Mouse (Mus musculus) lung, embryonic 14.5 days (tissue): ENCODE measurements around the gene Serpinh1. TPM values are rescaled to one million over a fixed set of nuclear protein-coding genes. Genes with fewer than 3 reads are reported as not detected.

Source experiments
- ATAC-seq: fragments of 200-750 bp; cut with Nextera tagmentation; 2 replicates; pipeline ENCODE4 v1.8.0; 2017; ENCODE audit warnings: mild to moderate bottlenecking, moderate TSS enrichment, moderate library complexity; ENCODE audit not compliant: insufficient read depth
- DNase-seq: peaks from one replicate; pipeline ENCODE4 v3.0.0-alpha.2; 2015
- H3K27ac ChIP-seq: fragments of 300-500 bp; sonication (generic); 2 replicates; pipeline ENCODE4 v1.5.1; 2014; ENCODE audit warnings: low read depth, mild to moderate bottlenecking, moderate library complexity
- H3K27me3 ChIP-seq: fragments of 300-500 bp; sonication (generic); 2 replicates; pipeline ENCODE4 v1.6.1; 2014; ENCODE audit warnings: low read length, control low read depth; ENCODE audit not compliant: insufficient read depth
- H3K36me3 ChIP-seq: fragments of 300-500 bp; sonication (generic); 2 replicates; pipeline ENCODE4 v1.6.1; 2014; ENCODE audit warnings: control low read depth; ENCODE audit not compliant: insufficient read depth
- H3K4me1 ChIP-seq: fragments of 300-500 bp; sonication (generic); 2 replicates; pipeline ENCODE4 v1.6.1; 2014; ENCODE audit warnings: antibody characterized with exemption, control low read depth; ENCODE audit not compliant: insufficient read depth
- H3K4me2 ChIP-seq: fragments of 300-500 bp; sonication (generic); 2 replicates; pipeline ENCODE4 v1.6.1; 2014; ENCODE audit warnings: mild to moderate bottlenecking
- H3K4me3 ChIP-seq: fragments of 300-500 bp; sonication (generic); 2 replicates; pipeline ENCODE4 v1.5.1; 2014; ENCODE audit warnings: low read depth, low read length
- H3K9ac ChIP-seq: fragments of 300-500 bp; sonication (generic); 2 replicates; pipeline ENCODE4 v1.6.1; 2014
- H3K9me3 ChIP-seq: fragments of 300-500 bp; sonication (generic); 2 replicates; pipeline ENCODE4 v1.6.1; 2016; ENCODE audit warnings: low read depth, low read length, control low read depth
- CTCF ChIP-seq: IDR thresholded peaks from 2 replicates; pipeline ENCODE4 v1.5.1; 2016; ENCODE audit warnings: antibody characterized with exemption, low read depth
- WGBS: fragments of 180-500 bp; shearing (Covaris S2); extraction: QIAGEN DNeasy Blood & Tissue Kit; methylation state at CpG from one replicate; pipeline ENCODE4 v1.1.7; 2014; 5-methylcytosine and 5-hydroxymethylcytosine counted together
- polyA plus RNA-seq: library from polyadenylated mRNA; unstranded; fragments of >200 nt; fragmentation: Nextera tagmentation; extraction: Ambion mirVana; gene quantifications from 2 replicates; pipeline ENCODE4 v1.2.1, GENCODE M21; 2014

The Serpinh1 gene
- polyA plus RNA-seq, 1 experiment from 2014 or later: 691 TPM

GRCm38 (mm10) chr7:99348883-99349282, 4.2 kb downstream of the Serpinh1 start:
- Histone ChIP-seq H3K27ac (no peak overlapping the region), H3K9me3 (no peaks in the 10 kb centered on the region), H3K4me3 (no peak overlapping the region), H3K4me2 (peak overlapping the region; percentile 98), H3K36me3 (peaks cover 79% of the 10 kb centered on the region), H3K4me1 (peaks cover 16% of the 10 kb centered on the region), H3K9ac (no peak overlapping the region), H3K27me3 (no peaks in the 10 kb centered on the region)
- 92% methylated on average over 26 of the region's 26 CpGs for WGBS
- DNase-seq (no peak), ATAC-seq (no peak)
- no peak for TF ChIP-seq CTCF

DNA sequence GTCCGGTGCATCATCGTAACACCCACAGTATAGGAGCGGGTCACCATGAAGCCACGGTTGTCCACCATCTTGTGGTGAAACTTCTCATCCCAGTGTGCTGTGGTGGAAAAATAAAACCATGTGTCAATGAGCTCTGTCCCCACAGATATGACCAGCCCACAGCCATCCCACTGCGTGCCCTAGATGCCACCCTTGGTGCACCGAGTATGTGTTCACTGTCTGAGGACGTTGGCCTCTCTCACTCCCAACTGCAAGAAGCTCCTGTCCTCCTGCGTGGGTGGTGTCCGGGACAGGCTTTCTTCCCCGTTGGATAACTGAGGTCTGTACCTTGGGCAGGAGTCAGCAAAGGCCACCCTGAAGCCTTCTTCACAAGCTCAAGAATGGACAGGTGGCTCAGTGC, 5.8 kb downstream of the Serpinh1 start:
- H3K4me3 ChIP-seq: no peak overlapping the region

GRCm38 (mm10) chr7:99343577-99343976, 9.5 kb downstream of the Serpinh1 start:
- H3K27ac ChIP-seq: no peak overlapping the region
- no peak overlapping the region for H3K4me3 ChIP-seq
- peak; percentile 13; the same call in 1 of the 2 replicates for ATAC-seq
- no peaks in the 10 kb centered on the region for H3K4me1 ChIP-seq
- no peak for DNase-seq
- no peaks in the 10 kb centered on the region for H3K27me3 ChIP-seq
- no peak overlapping the region for H3K9ac ChIP-seq
- no peaks in the 10 kb centered on the region for H3K9me3 ChIP-seq
- WGBS: 80% methylated on average over 4 of the region's 4 CpGs
- TF ChIP-seq CTCF: no peak
- H3K4me2 ChIP-seq: no peak overlapping the region
- peaks cover 86% of the 10 kb centered on the region for H3K36me3 ChIP-seq

More for the DNA sequence above, 5.8 kb downstream of the Serpinh1 start:
- Histone ChIP-seq H3K27ac (no peak overlapping the region), H3K36me3 (peaks cover 96% of the 10 kb centered on the region), H3K9me3 (no peaks in the 10 kb centered on the region), H3K4me1 (peaks cover 10% of the 10 kb centered on the region), H3K4me2 (no peak overlapping the region), H3K27me3 (no peaks in the 10 kb centered on the region), H3K9ac (no peak overlapping the region)
- no peak for TF ChIP-seq CTCF
- DNase-seq (no peak), ATAC-seq (no peak)
- WGBS: 93% methylated on average over 10 of the region's 10 CpGs

- Histone ChIP-seq H3K36me3 (peaks cover 57% of the 10 kb centered on the region), H3K27ac (no peak overlapping the region), H3K4me1 (no peaks in the 10 kb centered on the region), H3K4me2 (no peak overlapping the region), H3K27me3 (no peaks in the 10 kb centered on the region), H3K9ac (no peak overlapping the region), H3K9me3 (no peaks in the 10 kb centered on the region), H3K4me3 (no peak overlapping the region)
- DNase-seq (no peak), ATAC-seq (no peak)
- TF ChIP-seq CTCF: no peak
- WGBS: 77% methylated on average over 8 of the region's 8 CpGs
Measured at GRCm38 (mm10) chr7:99340736-99341135, 12.3 kb downstream of the Serpinh1 start.

- peak; percentile 68; the same call in 1 of the 2 replicates for ATAC-seq
- Histone ChIP-seq H3K4me2 (no peak overlapping the region), H3K9ac (no peak overlapping the region)
Measured at GRCm38 (mm10) chr7:99332774-99333480, 20.1 kb downstream of the Serpinh1 start.

DNA sequence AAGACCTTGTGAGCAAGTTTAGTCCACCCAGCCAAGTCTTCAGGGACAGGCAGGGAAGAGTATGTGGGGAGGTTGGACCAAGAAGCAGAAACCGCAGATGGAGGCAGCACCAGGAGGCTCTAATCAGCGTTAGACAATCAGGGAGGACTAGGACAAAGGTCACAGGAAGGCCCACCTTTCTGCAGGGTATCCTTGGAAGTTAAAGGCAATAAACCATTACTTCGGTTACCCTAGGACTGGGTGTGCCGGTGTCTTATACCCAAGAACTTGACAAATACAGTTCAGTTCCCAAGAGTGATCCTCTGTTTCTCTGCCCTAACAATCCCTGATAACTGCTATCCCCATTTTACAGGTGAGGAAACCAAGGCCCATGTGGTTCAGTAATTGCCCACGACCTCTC, 23.0 kb downstream of the Serpinh1 start:
- no peak for TF ChIP-seq CTCF
- Histone ChIP-seq H3K9ac (no peak overlapping the region), H3K4me3 (no peak overlapping the region), H3K36me3 (no peaks in the 10 kb centered on the region), H3K27me3 (no peaks in the 10 kb centered on the region), H3K4me2 (no peak overlapping the region), H3K9me3 (no peaks in the 10 kb centered on the region), H3K27ac (no peak overlapping the region), H3K4me1 (no peaks in the 10 kb centered on the region)
- DNase-seq (no peak), ATAC-seq (no peak)
- 78% methylated on average over 5 of the region's 5 CpGs for WGBS

More at GRCm38 (mm10) chr7:99332774-99333480, 20.1 kb downstream of the Serpinh1 start:
- Histone ChIP-seq H3K27me3 (no peaks in the 10 kb centered on the region), H3K4me1 (no peaks in the 10 kb centered on the region), H3K4me3 (no peak overlapping the region), H3K9me3 (no peaks in the 10 kb centered on the region), H3K27ac (no peak overlapping the region), H3K36me3 (no peaks in the 10 kb centered on the region)
- peak; percentile 98 for TF ChIP-seq CTCF
- peak; percentile 95 for DNase-seq
- 42% methylated on average over 12 of the region's 12 CpGs for WGBS

- 58% methylated on average over 4 of the region's 4 CpGs for WGBS
- H3K27ac ChIP-seq: no peak overlapping the region
Measured at GRCm38 (mm10) chr7:99328847-99329246, 24.2 kb downstream of the Serpinh1 start.

More at GRCm38 (mm10) chr7:99328847-99329246, 24.2 kb downstream of the Serpinh1 start:
- TF ChIP-seq CTCF: no peak
- Histone ChIP-seq H3K4me2 (no peak overlapping the region), H3K4me3 (no peak overlapping the region), H3K27me3 (no peaks in the 10 kb centered on the region), H3K9me3 (no peaks in the 10 kb centered on the region), H3K4me1 (no peaks in the 10 kb centered on the region), H3K9ac (no peak overlapping the region), H3K36me3 (no peaks in the 10 kb centered on the region)
- no peak for ATAC-seq
- DNase-seq: peak; percentile 45
